Mouse (Mus musculus) thymus, adult 2 months (tissue): Measurements from ENCODE around the gene Erc2. TPM values are rescaled to one million over a fixed set of nuclear protein-coding genes. Genes with fewer than 3 reads are reported as not detected.
"Not testable (repeated sequence)": the region's sequence is repeated elsewhere in the genome, so short reads cannot be mapped to it uniquely, and the experiment has no call there.

ENCODE experiments used
- DNase-seq: peaks from one replicate; pipeline ENCODE4 v3.0.0; 2021
- H3K27ac ChIP-seq: fragments of 200-500 bp; 2 replicates; pipeline ENCODE4 v1.5.1; 2012; ENCODE audit warnings: low read length, control low read depth; ENCODE audit not compliant: control insufficient read depth, insufficient read depth
- H3K27me3 ChIP-seq: fragments of 200-500 bp; 2 replicates; pipeline ENCODE4 v1.6.1; 2012; ENCODE audit warnings: mild to moderate bottlenecking, low read length, moderate library complexity, mixed read lengths; ENCODE audit not compliant: control insufficient read depth, insufficient read depth
- H3K36me3 ChIP-seq: fragments of 200-500 bp; 2 replicates; pipeline ENCODE4 v1.6.1; 2012; ENCODE audit warnings: mild to moderate bottlenecking, low read length, moderate library complexity; ENCODE audit not compliant: control insufficient read depth, insufficient read depth
- H3K4me1 ChIP-seq: fragments of 200-500 bp; replicated peaks from 2 replicates; pipeline ENCODE4 v1.6.1; 2012; ENCODE audit warnings: low read length; ENCODE audit not compliant: control insufficient read depth, insufficient read depth
- H3K4me3 ChIP-seq: fragments of 200-500 bp; 2 replicates; pipeline ENCODE4 v1.5.1; 2012; ENCODE audit warnings: mild to moderate bottlenecking, low read length, control low read depth, moderate library complexity; ENCODE audit not compliant: control insufficient read depth, insufficient read depth
- CTCF ChIP-seq: fragments of 200-500 bp; IDR thresholded peaks from 2 replicates; pipeline ENCODE4 v1.5.1; 2012; ENCODE audit warnings: mild to moderate bottlenecking, control low read depth, low read length, moderate library complexity, borderline replicate concordance; ENCODE audit not compliant: control insufficient read depth, poor library complexity, insufficient read depth; ENCODE audit errors: extremely low read depth
- POLR2A ChIP-seq: fragments of 200-500 bp; IDR thresholded peaks from 2 replicates; pipeline ENCODE4 v1.6.1; 2012; ENCODE audit warnings: mild to moderate bottlenecking, low read length, control low read depth, moderate library complexity; ENCODE audit not compliant: control insufficient read depth, poor library complexity, insufficient read depth; ENCODE audit errors: extremely low read depth
- WGBS: fragments of 180-500 bp; shearing (Covaris S2); methylation state at CpG from one replicate; pipeline ENCODE4 v1.1.7; 2018; 5-methylcytosine and 5-hydroxymethylcytosine counted together
- polyA plus RNA-seq: library from polyadenylated mRNA; depleted of rRNA; stranded (reverse); fragments of >200 nt; gene quantifications from 2 replicates; pipeline ENCODE4 v1.2.3, GENCODE M21; 2012

Gene Erc2
- polyA plus RNA-seq, 1 experiment, result 0.18 TPM

DNA sequence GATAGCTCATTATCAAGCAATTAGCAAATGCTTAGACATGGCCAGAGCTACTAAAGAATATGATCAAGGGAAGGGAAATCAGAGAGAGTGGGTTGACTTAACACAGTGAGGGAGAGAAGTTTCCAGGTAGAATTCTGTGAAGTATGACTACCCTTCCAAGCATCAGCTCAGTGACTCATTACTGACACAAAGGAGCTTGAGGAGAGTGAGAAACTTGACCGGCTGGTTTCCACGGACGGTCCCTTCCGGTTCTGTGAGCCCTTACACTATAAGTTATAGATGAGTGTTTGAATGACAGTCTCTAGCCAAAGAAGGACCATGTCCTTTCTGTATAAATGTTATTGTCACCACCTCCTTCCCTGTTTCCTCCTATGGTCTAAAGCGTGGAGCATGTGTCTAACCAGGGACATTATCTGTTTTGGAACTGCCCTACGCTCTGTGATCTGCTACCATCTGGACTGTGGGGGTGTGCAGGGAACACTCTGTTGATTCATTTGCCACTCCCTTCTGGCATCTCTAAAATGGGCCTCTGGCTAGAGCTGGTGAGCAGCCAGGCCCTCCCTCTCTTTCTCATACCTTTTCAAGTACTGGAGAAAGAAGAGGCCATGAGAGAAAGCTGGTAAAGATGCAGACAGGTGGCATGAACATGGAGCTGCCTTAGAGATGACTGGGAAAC lies 238.3 kb downstream of the Erc2 start:
- no peak overlapping the region for H3K27ac ChIP-seq
- H3K36me3 ChIP-seq, result no peaks in the 10 kb centered on the region
- no peaks in the 10 kb centered on the region for H3K27me3 ChIP-seq
- H3K4me3 ChIP-seq, result no peak overlapping the region
- no peak for DNase-seq
- no peaks in the 10 kb centered on the region for H3K4me1 ChIP-seq
- no peak for TF ChIP-seq POLR2A
- TF ChIP-seq CTCF, result no peak
- WGBS, result 93% methylated on average over 6 of the region's 6 CpGs

GRCm38 (mm10) chr14:27862299-27862698 lies 240.1 kb downstream of the Erc2 start:
- TF ChIP-seq CTCF (no peak), POLR2A (no peak)
- no peak overlapping the region for H3K4me3 ChIP-seq
- no peak overlapping the region for H3K27ac ChIP-seq
- no peak for DNase-seq
- no peaks in the 10 kb centered on the region for H3K4me1 ChIP-seq
- H3K27me3 ChIP-seq, result no peaks in the 10 kb centered on the region
- no peaks in the 10 kb centered on the region for H3K36me3 ChIP-seq

DNA sequence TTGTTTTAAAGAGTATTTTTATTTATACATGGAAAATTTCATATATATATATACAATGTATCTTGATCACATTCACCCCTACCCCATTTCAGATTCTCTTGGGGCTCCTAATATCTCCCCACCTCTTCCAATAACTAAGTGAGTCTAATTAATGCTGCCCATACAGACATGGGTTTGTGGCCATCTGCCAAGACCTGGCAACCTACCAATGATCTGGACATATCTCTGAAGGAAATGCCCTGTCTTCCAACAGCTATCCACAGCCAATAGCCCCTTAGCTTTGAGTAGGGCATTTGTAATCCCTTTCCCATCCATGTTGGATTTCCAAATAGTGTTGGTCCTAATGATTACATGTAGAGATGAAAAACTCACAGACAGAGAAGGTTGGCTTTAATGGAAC lies 245.2 kb downstream of the Erc2 start:
- no peak overlapping the region for H3K4me3 ChIP-seq
- no peaks in the 10 kb centered on the region for H3K4me1 ChIP-seq
- no peak overlapping the region for H3K27ac ChIP-seq
- TF ChIP-seq CTCF (no peak), POLR2A (no peak)
- no peaks in the 10 kb centered on the region for H3K36me3 ChIP-seq
- no peak for DNase-seq
- no peaks in the 10 kb centered on the region for H3K27me3 ChIP-seq

- H3K27me3 ChIP-seq, result no peaks in the 10 kb centered on the region
- H3K36me3 ChIP-seq, result no peaks in the 10 kb centered on the region
- H3K27ac ChIP-seq, result no peak overlapping the region
- H3K4me1 ChIP-seq, result no peaks in the 10 kb centered on the region
- 95% methylated on average over 1 of the region's 1 CpGs for WGBS
- H3K4me3 ChIP-seq, result no peak overlapping the region
- no peak for DNase-seq
- TF ChIP-seq CTCF (no peak), POLR2A (no peak)
Observed at GRCm38 (mm10) chr14:27873619-27874018, 251.4 kb downstream of the Erc2 start.

GRCm38 (mm10) chr14:27875991-27876411 lies 253.8 kb downstream of the Erc2 start:
- TF ChIP-seq CTCF (no peak), POLR2A (no peak)
- Histone ChIP-seq H3K27ac (no peak overlapping the region), H3K4me1 (no peaks in the 10 kb centered on the region), H3K4me3 (no peak overlapping the region), H3K36me3 (no peaks in the 10 kb centered on the region), H3K27me3 (no peaks in the 10 kb centered on the region)
- DNase-seq, result no peak
- 92% methylated on average over 13 of the region's 13 CpGs for WGBS

- no peak overlapping the region for H3K4me3 ChIP-seq
- 91% methylated on average over 5 of the region's 5 CpGs for WGBS
- no peaks in the 10 kb centered on the region for H3K36me3 ChIP-seq
- H3K27ac ChIP-seq, result no peak overlapping the region
- no peaks in the 10 kb centered on the region for H3K4me1 ChIP-seq
- no peak for TF ChIP-seq CTCF
- no peak for TF ChIP-seq POLR2A
- no peak for DNase-seq
- no peaks in the 10 kb centered on the region for H3K27me3 ChIP-seq
Observed at GRCm38 (mm10) chr14:27881972-27882371, 259.7 kb downstream of the Erc2 start.

DNA sequence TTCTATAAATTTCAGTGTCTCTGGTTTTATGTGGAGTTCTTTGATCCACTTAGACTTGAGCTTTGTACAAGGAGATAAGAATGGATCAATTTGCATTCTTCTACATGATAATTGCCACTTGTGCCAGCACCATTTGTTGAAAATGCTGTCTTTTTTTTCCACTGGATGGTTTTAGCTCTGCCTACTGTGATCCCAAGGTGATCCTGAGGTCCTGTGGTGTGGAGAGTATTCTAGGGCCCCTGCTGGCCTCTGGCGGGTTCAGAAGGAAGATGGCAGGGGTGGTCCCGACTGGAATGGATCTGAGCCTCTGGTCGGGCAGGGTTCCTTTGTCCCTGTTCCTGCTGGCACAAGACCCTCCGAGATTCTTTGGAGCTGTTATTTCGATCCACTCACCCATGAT lies 264.1 kb downstream of the Erc2 start:
- WGBS, result 92% methylated on average over 5 of the region's 5 CpGs
- H3K36me3 ChIP-seq, H3K4me3 ChIP-seq, H3K4me1 ChIP-seq, DNase-seq, H3K27me3 ChIP-seq, H3K27ac ChIP-seq: not testable (repeated sequence)
